Mouse (Mus musculus) embryonic facial prominence, embryonic 12.5 days (tissue): ENCODE results near the gene Alx1. TPM values are rescaled to one million over a fixed set of nuclear protein-coding genes. Genes with fewer than 3 reads are reported as not detected.

Experiments
- ATAC-seq: fragments of 200-750 bp; cut with Nextera tagmentation; 2 replicates; pipeline ENCODE4 v1.8.0; 2017; ENCODE audit not compliant: insufficient number of reproducible peaks, insufficient read depth, low FRiP score, low TSS enrichment
- H3K27ac ChIP-seq: fragments of 300-500 bp; sonication (generic); 2 replicates; pipeline ENCODE4 v1.5.1; 2016; ENCODE audit warnings: mild to moderate bottlenecking
- H3K27me3 ChIP-seq: fragments of 300-500 bp; sonication (generic); 2 replicates; pipeline ENCODE4 v1.6.1; 2016; ENCODE audit warnings: mild to moderate bottlenecking, moderate library complexity
- H3K36me3 ChIP-seq: fragments of 300-500 bp; sonication (generic); 2 replicates; pipeline ENCODE4 v1.6.1; 2016; ENCODE audit warnings: mild to moderate bottlenecking
- H3K4me1 ChIP-seq: fragments of 300-500 bp; sonication (generic); 2 replicates; pipeline ENCODE4 v1.6.1; 2016
- H3K4me2 ChIP-seq: fragments of 300-500 bp; sonication (generic); replicated peaks from 2 replicates; pipeline ENCODE4 v1.6.1; 2016; ENCODE audit warnings: mild to moderate bottlenecking, moderate library complexity
- H3K4me3 ChIP-seq: fragments of 300-500 bp; sonication (generic); 2 replicates; pipeline ENCODE4 v1.5.1; 2016; ENCODE audit warnings: mild to moderate bottlenecking
- H3K9ac ChIP-seq: fragments of 300-500 bp; sonication (generic); 2 replicates; pipeline ENCODE4 v1.6.1; 2016; ENCODE audit warnings: mild to moderate bottlenecking, moderate library complexity
- H3K9me3 ChIP-seq: fragments of 300-500 bp; sonication (generic); 2 replicates; pipeline ENCODE4 v1.6.1; 2016; ENCODE audit warnings: mild to moderate bottlenecking, moderate library complexity
- WGBS: fragments of 180-500 bp; shearing (Covaris S2); methylation state at CpG from one replicate; pipeline ENCODE4 v1.1.7; 2016; 5-methylcytosine and 5-hydroxymethylcytosine counted together
- polyA plus RNA-seq: library from polyadenylated mRNA; unstranded; fragments of >200 nt; fragmentation: Nextera tagmentation; extraction: Ambion mirVana; gene quantifications from 2 replicates; pipeline ENCODE4 v1.2.1, GENCODE M21; 2016

Gene Alx1
- 131 and 192 TPM in 2 replicates for polyA plus RNA-seq

DNA sequence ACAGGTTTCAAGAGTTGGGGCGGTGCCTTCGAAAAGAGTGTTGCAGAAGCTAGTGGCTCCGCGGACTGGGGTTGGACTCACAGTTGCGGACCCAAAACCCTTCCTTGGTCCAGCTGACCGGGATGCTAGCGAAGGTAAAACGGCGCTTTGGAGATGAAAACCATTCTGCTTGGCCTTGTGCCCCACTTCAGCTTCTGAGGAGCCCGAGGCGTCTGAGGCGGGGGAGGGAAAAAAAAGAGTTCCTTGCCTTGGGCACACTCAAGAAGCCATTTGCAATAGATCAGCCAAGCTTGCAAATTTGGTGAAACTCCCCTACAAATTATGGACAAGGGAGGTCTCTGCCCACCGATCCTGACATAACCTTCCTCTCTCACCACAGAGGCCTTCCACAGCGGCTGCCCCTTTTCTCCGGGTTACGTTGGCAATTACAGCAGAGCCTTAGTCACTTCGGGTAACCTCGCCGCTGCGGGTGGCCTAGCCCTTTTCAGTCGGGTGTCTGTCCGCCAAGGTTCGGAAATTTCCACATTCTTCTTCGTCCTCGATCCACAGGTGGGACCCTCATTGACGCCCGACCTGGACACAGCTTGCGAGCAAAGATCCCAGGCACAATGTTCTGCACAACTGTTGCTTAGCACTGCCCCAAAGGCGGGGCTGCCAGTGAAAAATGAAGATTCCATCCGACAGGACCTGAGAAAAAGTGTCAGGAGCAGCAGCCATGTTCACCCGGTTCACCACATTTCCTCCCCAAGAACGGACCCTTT is at the start of gene Alx1:
Gene Alx1 (minus strand): TSS at position 486 of the 761 bp plus-strand sequence.
- Histone ChIP-seq H3K27ac (peak within 1 kb of the TSS; percentile 97), H3K36me3 (no peaks in the 10 kb centered on the region), H3K4me1 (peaks cover 4% of the 10 kb centered on the region; the same call in 1 of the 2 replicates), H3K4me3 (peak within 1 kb of the TSS; percentile 58), H3K27me3 (peaks cover 40% of the 10 kb centered on the region), H3K9me3 (no peaks in the 10 kb centered on the region), H3K9ac (peak within 1 kb of the TSS; percentile 74), H3K4me2 (peak within 1 kb of the TSS; percentile 47)
- no peak for ATAC-seq
- WGBS: 3% methylated on average over 32 of the region's 32 CpGs

DNA sequence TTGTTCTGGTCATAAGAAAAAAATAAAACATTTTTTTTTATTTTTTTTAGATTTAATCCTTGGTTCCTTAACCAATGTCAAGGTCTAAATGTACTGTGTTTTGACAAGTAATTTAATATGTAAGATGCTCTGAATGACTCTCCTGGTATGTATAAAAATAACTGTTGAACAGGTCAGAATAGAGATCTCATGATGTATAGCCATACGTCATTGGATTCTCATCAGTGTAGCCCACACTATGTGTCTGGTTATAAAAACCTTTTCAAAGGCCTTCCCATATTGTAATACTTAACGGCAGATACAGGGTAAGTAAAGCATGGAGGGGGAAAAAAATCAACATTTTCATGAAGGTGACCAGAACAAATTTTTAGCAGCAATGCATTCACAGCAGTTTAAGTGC is 19.6 kb upstream of the Alx1 start:
- H3K4me1 ChIP-seq: no peaks in the 10 kb centered on the region

DNA sequence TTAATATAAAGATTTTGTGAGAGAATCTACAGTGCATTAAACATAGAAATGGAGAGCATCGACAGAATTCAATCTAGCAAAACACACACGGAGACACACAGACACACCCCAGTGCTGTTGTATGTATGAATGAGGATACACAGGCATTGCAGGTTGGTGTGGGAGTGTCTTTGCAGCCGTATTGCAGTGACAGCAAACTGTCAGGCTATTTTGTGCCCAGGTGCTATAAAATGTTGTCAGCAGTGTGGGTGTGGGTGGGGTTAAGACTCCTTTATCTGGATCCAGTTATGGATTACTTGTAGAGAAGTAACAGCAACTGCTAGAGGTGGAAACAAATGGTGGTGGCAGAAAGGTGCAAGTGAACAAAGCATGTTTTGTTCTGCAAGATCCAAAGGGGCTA is 16.6 kb upstream of the Alx1 start:
- Histone ChIP-seq H3K27me3 (no peaks in the 10 kb centered on the region), H3K9ac (no peak overlapping the region), H3K27ac (no peak overlapping the region), H3K4me2 (no peak overlapping the region), H3K36me3 (no peaks in the 10 kb centered on the region), H3K9me3 (no peaks in the 10 kb centered on the region), H3K4me3 (no peak overlapping the region), H3K4me1 (no peaks in the 10 kb centered on the region)
- 57% methylated on average over 3 of the region's 3 CpGs for WGBS
- no peak for ATAC-seq

More for the DNA sequence above, 19.6 kb upstream of the Alx1 start:
- no peak overlapping the region for H3K27ac ChIP-seq
- no peak overlapping the region for H3K4me3 ChIP-seq
- 61% methylated on average over 2 of the region's 2 CpGs for WGBS
- H3K9me3 ChIP-seq: no peaks in the 10 kb centered on the region
- no peaks in the 10 kb centered on the region for H3K36me3 ChIP-seq
- H3K9ac ChIP-seq: no peak overlapping the region
- no peak overlapping the region for H3K4me2 ChIP-seq
- no peak for ATAC-seq
- no peaks in the 10 kb centered on the region for H3K27me3 ChIP-seq

DNA sequence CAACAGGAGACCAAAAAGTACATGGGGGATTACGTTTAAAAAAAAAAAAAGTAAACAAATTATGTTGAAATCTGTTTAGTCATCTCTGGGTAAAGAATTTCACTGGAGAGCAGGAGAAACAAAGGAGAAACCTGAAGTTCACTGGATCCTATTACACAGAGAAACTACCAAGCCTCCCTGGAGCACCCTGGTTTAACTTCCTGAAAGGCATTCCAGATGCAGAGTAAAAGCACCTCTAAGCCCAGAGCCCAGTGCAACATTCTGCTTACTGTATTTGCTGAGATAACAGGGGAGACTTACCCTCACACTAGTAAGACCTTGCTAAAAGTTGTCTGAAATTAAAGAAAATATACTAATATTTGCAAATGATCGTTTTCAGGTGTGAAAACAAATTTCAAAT is 15.0 kb upstream of the Alx1 start:
- H3K27ac ChIP-seq: no peak overlapping the region
- H3K9ac ChIP-seq: no peak overlapping the region
- 48% methylated on average over 2 of the region's 2 CpGs for WGBS
- no peak overlapping the region for H3K4me3 ChIP-seq
- H3K36me3 ChIP-seq: no peaks in the 10 kb centered on the region
- H3K4me1 ChIP-seq: no peaks in the 10 kb centered on the region
- no peak overlapping the region for H3K4me2 ChIP-seq
- no peak for ATAC-seq
- no peaks in the 10 kb centered on the region for H3K27me3 ChIP-seq
- H3K9me3 ChIP-seq: no peaks in the 10 kb centered on the region

DNA sequence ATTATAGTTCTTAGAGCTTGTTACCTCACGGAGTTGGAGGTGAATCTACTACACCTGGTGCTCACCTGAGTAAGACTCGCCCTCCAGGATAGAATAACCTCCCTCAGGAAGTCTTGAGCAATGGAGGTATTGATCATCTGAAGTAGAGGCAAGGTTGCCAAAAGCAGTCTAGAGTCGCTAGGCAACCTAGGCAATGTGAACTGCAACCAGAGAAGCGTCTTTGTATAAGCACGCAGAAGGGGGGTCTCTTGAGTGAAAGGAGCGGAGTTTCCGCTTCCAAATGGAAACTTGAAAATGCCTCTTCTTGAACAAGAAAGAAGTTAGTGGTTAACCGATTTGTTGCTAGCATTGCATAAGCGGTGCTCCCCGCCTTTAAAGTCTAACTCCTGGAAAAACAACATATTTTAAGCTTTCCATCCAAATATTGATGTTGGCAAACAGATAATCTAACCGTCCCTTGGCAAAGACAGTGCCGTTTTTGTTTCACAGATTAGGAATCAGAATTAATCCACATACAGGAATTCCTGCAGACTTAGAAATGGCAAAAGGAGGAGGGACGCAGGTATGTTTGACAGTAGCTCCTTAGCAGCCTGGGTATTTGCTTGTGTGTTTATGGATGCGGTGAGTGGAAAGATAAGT is 5.1 kb upstream of the Alx1 start:
- H3K4me1 ChIP-seq: no peaks in the 10 kb centered on the region
- peaks cover 28% of the 10 kb centered on the region for H3K27me3 ChIP-seq
- peak overlapping the region; percentile 15 for H3K4me3 ChIP-seq
- H3K27ac ChIP-seq: peak overlapping the region; percentile 42; the same call in 1 of the 2 replicates
- peak overlapping the region; percentile 38 for H3K4me2 ChIP-seq
- no peak for ATAC-seq
- H3K9ac ChIP-seq: peak overlapping the region; percentile 9; the same call in 1 of the 2 replicates
- 2% methylated on average over 14 of the region's 14 CpGs for WGBS
- no peaks in the 10 kb centered on the region for H3K36me3 ChIP-seq
- H3K9me3 ChIP-seq: no peaks in the 10 kb centered on the region

DNA sequence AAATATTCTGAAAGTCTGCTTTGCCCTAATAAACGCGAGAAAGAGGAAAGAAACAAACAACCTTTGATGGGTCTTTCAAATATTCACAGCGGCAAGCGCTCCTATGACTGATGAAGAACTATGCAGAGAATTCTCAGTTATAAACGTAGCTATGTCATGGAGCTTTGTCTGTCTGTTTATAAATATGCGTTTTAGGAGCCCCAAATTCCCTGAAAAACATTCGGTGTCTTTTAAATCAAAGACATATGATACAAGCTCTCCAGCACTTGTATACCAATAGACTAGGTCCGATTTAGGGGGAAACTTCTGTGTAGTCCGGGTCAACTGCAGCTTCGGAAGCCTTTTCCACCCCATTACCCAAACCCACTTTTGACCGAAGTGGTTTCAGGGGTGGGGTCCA is 916 bp upstream of the Alx1 start:
- Histone ChIP-seq H3K9me3 (no peaks in the 10 kb centered on the region), H3K4me2 (peak overlapping the region; percentile 47), H3K9ac (peak overlapping the region; percentile 74), H3K27ac (peak overlapping the region; percentile 97), H3K27me3 (peaks cover 42% of the 10 kb centered on the region), H3K36me3 (no peaks in the 10 kb centered on the region), H3K4me3 (peak overlapping the region; percentile 58), H3K4me1 (peaks cover 4% of the 10 kb centered on the region; the same call in 1 of the 2 replicates)
- whole genome bisulfite sequencing: 5% methylated on average over 11 of the region's 11 CpGs
- no peak for ATAC-seq

DNA sequence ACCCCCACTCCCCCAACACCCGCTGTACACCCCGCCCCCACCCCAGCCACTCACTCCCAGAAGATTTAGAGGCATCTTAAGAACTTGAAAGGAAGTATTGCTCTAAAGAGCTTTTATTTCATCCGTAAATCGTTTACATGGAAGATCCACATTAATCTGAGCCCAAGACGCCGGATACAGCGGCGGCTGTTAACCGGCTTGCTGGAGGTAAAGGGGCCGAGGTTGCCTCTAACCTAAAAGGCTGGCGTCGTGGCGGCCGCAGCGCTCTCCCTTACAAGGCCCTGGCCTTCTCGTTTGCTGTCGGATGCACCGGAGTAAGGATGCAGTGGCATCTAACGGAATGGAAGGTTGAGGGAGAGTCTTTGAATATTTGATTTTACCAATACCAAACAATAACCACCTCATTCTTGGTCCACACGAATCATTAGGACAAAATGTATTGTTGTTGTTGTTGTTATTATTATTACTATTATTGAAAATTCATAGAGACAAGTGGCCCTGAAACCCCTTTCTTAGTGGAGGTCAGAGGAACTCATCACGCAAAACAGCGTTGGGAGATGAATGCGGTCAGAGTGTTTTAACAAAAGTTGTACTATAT is 784 bp downstream of the Alx1 start:
- H3K9me3 ChIP-seq: no peaks in the 10 kb centered on the region
- H3K4me2 ChIP-seq: peak overlapping the region; percentile 47
- peak overlapping the region; percentile 74 for H3K9ac ChIP-seq
- no peak for ATAC-seq
- 1% methylated on average over 23 of the region's 23 CpGs for WGBS
- H3K36me3 ChIP-seq: no peaks in the 10 kb centered on the region
- H3K27me3 ChIP-seq: peaks cover 33% of the 10 kb centered on the region
- peaks cover 4% of the 10 kb centered on the region; the same call in 1 of the 2 replicates for H3K4me1 ChIP-seq
- H3K4me3 ChIP-seq: peak overlapping the region; percentile 58
- peak overlapping the region; percentile 97 for H3K27ac ChIP-seq

DNA sequence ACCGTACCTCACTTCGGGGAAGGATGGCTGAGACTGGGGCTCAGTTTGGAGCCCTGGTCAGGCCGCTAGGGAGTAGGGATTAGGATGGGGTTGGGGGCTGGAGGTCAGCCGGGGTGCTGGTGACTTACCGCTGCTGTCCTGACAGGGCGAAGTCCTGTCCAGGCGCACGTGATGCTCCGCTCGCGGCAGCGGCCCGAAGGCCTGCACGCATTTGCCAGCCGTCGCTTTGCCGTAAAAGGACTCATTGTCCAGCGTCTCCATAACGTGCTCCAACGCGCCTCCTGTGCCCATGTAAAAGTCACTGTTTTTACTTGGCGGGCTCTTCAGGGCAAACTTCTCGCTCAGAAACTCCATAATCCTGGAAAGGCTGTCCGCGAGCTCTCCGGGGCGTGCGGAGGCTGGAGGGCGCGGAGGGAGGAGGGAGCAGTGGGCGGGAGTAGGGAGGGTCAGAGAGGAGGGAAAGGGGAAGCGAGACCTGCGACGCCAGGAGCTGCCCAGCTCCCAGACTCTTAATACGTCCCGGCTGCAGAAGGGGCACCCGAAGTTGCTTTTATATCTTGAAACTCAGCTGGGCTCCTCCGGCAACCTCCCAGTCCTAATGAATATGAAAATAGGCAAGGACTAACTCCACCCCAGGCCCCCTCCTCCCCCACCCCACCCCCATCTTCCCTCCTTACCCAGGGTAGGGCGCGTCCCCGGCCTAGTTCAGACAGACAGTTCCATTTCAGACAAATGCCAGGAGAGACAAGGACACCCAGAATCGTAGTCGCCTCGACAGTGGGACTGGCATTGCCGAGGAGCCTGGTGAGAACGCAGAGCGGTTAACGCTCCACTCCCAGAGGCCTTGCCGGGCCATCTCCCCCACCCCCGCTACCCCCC is 1.5 kb downstream of the Alx1 start:
- Histone ChIP-seq H3K27me3 (peaks cover 33% of the 10 kb centered on the region), H3K9me3 (no peaks in the 10 kb centered on the region), H3K4me3 (peak overlapping the region; percentile 58), H3K36me3 (no peaks in the 10 kb centered on the region), H3K4me1 (peaks cover 4% of the 10 kb centered on the region; the same call in 1 of the 2 replicates), H3K4me2 (peak overlapping the region; percentile 47), H3K9ac (peak overlapping the region; percentile 74), H3K27ac (peak overlapping the region; percentile 97)
- ATAC-seq: peak; percentile 92
- WGBS: under 1% methylated on average over 50 of the region's 50 CpGs

DNA sequence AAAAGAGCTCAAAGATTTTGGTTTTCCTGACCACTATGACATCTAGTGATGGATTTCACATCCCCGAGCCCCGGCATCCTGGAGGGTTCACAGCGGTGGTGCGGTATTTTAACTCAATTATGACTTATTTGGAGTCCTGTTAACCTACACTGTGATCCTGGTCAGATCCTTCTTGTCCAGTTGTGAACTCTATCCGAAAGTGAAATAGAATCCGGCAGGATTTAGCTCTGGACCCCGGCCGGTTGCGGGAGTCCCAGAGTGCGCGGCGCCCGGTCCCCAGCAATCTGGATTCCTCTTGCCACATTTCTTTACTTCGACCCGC is 2.1 kb downstream of the Alx1 start:
- Histone ChIP-seq H3K9me3 (no peaks in the 10 kb centered on the region), H3K4me2 (peak overlapping the region; percentile 47), H3K9ac (peak overlapping the region; percentile 74), H3K36me3 (no peaks in the 10 kb centered on the region), H3K27me3 (peaks cover 27% of the 10 kb centered on the region), H3K27ac (peak overlapping the region; percentile 97), H3K4me3 (peak overlapping the region; percentile 58), H3K4me1 (peaks cover 4% of the 10 kb centered on the region; the same call in 1 of the 2 replicates)
- WGBS: 0% methylated on average over 15 of the region's 15 CpGs
- ATAC-seq: no peak

DNA sequence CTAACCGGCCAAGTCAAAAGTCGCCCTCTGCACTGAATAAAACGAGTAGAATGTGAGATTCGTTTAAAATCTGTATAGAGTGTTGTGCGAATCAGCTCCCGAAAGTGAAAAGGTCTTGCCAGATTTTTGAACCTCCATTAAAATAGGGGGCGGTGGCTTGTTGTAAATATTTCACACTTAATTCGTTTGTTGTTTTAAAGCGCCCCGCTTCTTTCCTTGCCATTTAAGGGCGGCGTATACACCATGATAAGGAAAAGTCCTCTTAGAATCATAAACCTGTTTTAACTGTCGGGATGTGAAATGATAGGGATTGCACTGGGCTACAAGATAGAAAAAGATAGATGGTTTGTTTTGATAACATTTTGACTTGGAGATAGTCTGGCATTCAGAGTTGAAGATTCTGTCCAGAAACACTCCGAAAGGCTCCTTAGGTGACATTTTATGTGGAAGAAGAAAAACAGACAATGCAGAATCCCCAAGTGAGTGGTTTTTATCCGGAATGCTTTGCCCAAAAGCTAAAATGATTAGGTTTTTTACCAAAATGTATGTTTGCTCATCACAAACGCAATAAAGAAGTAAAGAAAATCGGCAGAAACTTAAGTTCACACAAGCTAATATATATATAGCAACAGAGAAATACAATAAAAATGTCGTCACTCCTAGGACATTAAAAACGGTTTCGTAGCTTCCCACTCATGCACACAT is 2.6 kb downstream of the Alx1 start:
- Histone ChIP-seq H3K4me3 (peak overlapping the region; percentile 58), H3K9ac (peak overlapping the region; percentile 74), H3K4me1 (peaks cover 4% of the 10 kb centered on the region; the same call in 1 of the 2 replicates), H3K9me3 (no peaks in the 10 kb centered on the region), H3K27me3 (peaks cover 24% of the 10 kb centered on the region), H3K27ac (peak overlapping the region; percentile 97), H3K36me3 (no peaks in the 10 kb centered on the region), H3K4me2 (peak overlapping the region; percentile 47)
- WGBS: under 1% methylated on average over 20 of the region's 20 CpGs
- ATAC-seq: no peak
